In genomic region chr2:12300449-12301228, GRCm38 (mm10) we compare ENCODE assay signal across 9 mouse cellular contexts. TPM values are rescaled to one million over a fixed set of nuclear protein-coding genes. Genes with fewer than 3 reads are reported as not detected.
A peak's percentile ranks its signal among the peaks of the same experiment; 100 is the strongest.
DNase-seq lines count a peak whose midpoint lies in the region; ATAC-seq and TF ChIP-seq lines count a peak whose summit lies in the region.
"Had no signal": no experiment of that assay in that cellular context is flagged by ENCODE, and none has a peak within 500 bp of the region (broad histone marks: within the 10 kb centered on the region; RNA-seq: fewer than 3 reads in every experiment).

No protein-coding gene starts in this region.

- peak overlapping the region; percentile 85 for H3K9ac ChIP-seq in heart, embryonic 13.5 days
- H3K9ac ChIP-seq in embryonic facial prominence, embryonic 12.5 days, result no peak overlapping the region
- no peak overlapping the region for H3K9ac ChIP-seq in intestine, postnatal 0 days (ENCODE audit: low read depth, low read length)
- H3K9ac ChIP-seq in midbrain, embryonic 14.5 days (replicated peaks; ENCODE audit: low read length), result no peak overlapping the region

- peaks cover 15% of the 10 kb centered on the region for H3K27me3 ChIP-seq in heart, embryonic 13.5 days (replicated peaks)
- H3K27me3 ChIP-seq in embryonic facial prominence, embryonic 12.5 days, result 0 out of 2 replicates have a peak, but pooled peaks cover 4% of the 10 kb centered on the region
- peaks cover 17% of the 10 kb centered on the region for H3K27me3 ChIP-seq in intestine, postnatal 0 days (replicated peaks; ENCODE audit: control insufficient read depth, insufficient read depth, low read length)
- peaks cover 9% of the 10 kb centered on the region; the same call in 1 of the 2 replicates for H3K27me3 ChIP-seq in midbrain, embryonic 14.5 days (ENCODE audit: control insufficient read depth, insufficient read depth, low read length)

- H3K4me3 ChIP-seq in heart, embryonic 13.5 days, result peak overlapping the region; percentile 78
- H3K4me3 ChIP-seq in embryonic facial prominence, embryonic 12.5 days, result peak overlapping the region; percentile 77
- H3K4me3 ChIP-seq in intestine, postnatal 0 days (ENCODE audit: low read depth, low read length), result peak overlapping the region; percentile 75
- peak overlapping the region; percentile 65 for H3K4me3 ChIP-seq in midbrain, embryonic 14.5 days (replicated peaks; ENCODE audit: low read depth, low read length)

- WGBS in heart, embryonic 13.5 days, result 50% methylated on average over 15 of the region's 15 CpGs
- 49% methylated on average over 15 of the region's 15 CpGs for WGBS in embryonic facial prominence, embryonic 12.5 days
- 64% methylated on average over 15 of the region's 15 CpGs for WGBS in intestine, postnatal 0 days
- WGBS in midbrain, embryonic 14.5 days, result 77% methylated on average over 15 of the region's 15 CpGs

- peak overlapping the region; percentile 37; the same call in 1 of the 2 replicates for H3K27ac ChIP-seq in heart, embryonic 13.5 days (replicated peaks)
- no peak overlapping the region for H3K27ac ChIP-seq in embryonic facial prominence, embryonic 12.5 days
- H3K27ac ChIP-seq in intestine, postnatal 0 days (ENCODE audit: low read depth, low read length), result no peak overlapping the region
- no peak overlapping the region for H3K27ac ChIP-seq in midbrain, embryonic 14.5 days (replicated peaks; ENCODE audit: low read depth, low read length)

- peak overlapping the region; percentile 99 for H3K4me2 ChIP-seq in heart, embryonic 13.5 days
- H3K4me2 ChIP-seq in embryonic facial prominence, embryonic 12.5 days (replicated peaks), result peak overlapping the region; percentile 82
- H3K4me2 ChIP-seq in intestine, postnatal 0 days (replicated peaks; ENCODE audit: low read depth), result peak overlapping the region; percentile 96
- peak overlapping the region; percentile 96 for H3K4me2 ChIP-seq in midbrain, embryonic 14.5 days (ENCODE audit: low read length)

- no peaks in the 10 kb centered on the region for H3K9me3 ChIP-seq in heart, embryonic 13.5 days
- no peaks in the 10 kb centered on the region for H3K9me3 ChIP-seq in embryonic facial prominence, embryonic 12.5 days
- H3K9me3 ChIP-seq in intestine, postnatal 0 days (ENCODE audit: control insufficient read depth), result no peaks in the 10 kb centered on the region
- H3K9me3 ChIP-seq in midbrain, embryonic 14.5 days (ENCODE audit: control insufficient read depth, low read length), result no peaks in the 10 kb centered on the region

- no peak for ATAC-seq in heart, embryonic 13.5 days (ENCODE audit: extremely low read depth, insufficient number of reproducible peaks, low FRiP score, low TSS enrichment)
- peak; percentile 24; the same call in 1 of the 2 replicates for ATAC-seq in embryonic facial prominence, embryonic 12.5 days (ENCODE audit: insufficient number of reproducible peaks, insufficient read depth, low FRiP score, low TSS enrichment)
- no peak for ATAC-seq in intestine, postnatal 0 days
- ATAC-seq in midbrain, embryonic 14.5 days (ENCODE audit: low FRiP score, low TSS enrichment), result no peak

- DNase-seq in heart, postnatal 4 days, result no peak
- DNase-seq in midbrain, embryonic 14.5 days, result peak; percentile 14
- no peak for DNase-seq in spleen, adult 12 weeks (ENCODE audit: low spot score)
- no peak for DNase-seq in retina, postnatal 1 day
- DNase-seq in cerebellum, postnatal 36 days, result no peak
- DNase-seq: cerebellum, postnatal 14 days had no signal

- TF ChIP-seq CTCF in intestine, postnatal 0 days (IDR thresholded peaks at IDR 0.05; ENCODE audit: low read depth), result no peak

- H3K4me1 ChIP-seq in heart, embryonic 13.5 days, result peaks cover 10% of the 10 kb centered on the region
- no peaks in the 10 kb centered on the region for H3K4me1 ChIP-seq in embryonic facial prominence, embryonic 12.5 days
- H3K4me1 ChIP-seq in intestine, postnatal 0 days (replicated peaks; ENCODE audit: control insufficient read depth, insufficient read depth, low read length), result 0 out of 2 replicates have a peak, but pooled peaks cover 3% of the 10 kb centered on the region
- H3K4me1 ChIP-seq in midbrain, embryonic 14.5 days (ENCODE audit: control insufficient read depth, insufficient read depth, low read length), result no peaks in the 10 kb centered on the region

- H3K36me3 ChIP-seq in heart, embryonic 13.5 days, result no peaks in the 10 kb centered on the region
- no peaks in the 10 kb centered on the region for H3K36me3 ChIP-seq in embryonic facial prominence, embryonic 12.5 days
- H3K36me3 ChIP-seq in intestine, postnatal 0 days (ENCODE audit: control insufficient read depth, insufficient read depth), result no peaks in the 10 kb centered on the region
- no peaks in the 10 kb centered on the region for H3K36me3 ChIP-seq in midbrain, embryonic 14.5 days (ENCODE audit: control insufficient read depth, insufficient read depth, low read length)

RNA-seq across cellular contexts. Expression of gene Itga8, which starts 1.1 kb away (rescaled TPM):
- polyA plus RNA-seq in heart, embryonic 13.5 days (2015; fragmentation: Nextera tagmentation; extraction: Ambion mirVana), result 9.2 and 10.8 TPM in 2 replicates
- 10 to 100 TPM; 11.8 to 12.1 TPM for total RNA-seq in heart, postnatal 4 days (2021)
- polyA plus RNA-seq in embryonic facial prominence, embryonic 12.5 days (2016; fragmentation: Nextera tagmentation; extraction: Ambion mirVana), result 15.8 TPM in 2 replicates
- 5.2 and 5.5 TPM in 2 replicates for polyA plus RNA-seq in intestine, postnatal 0 days (2015; fragmentation: Nextera tagmentation; extraction: Ambion mirVana)
- polyA plus RNA-seq in midbrain, embryonic 14.5 days (2014; fragmentation: Nextera tagmentation; extraction: Ambion mirVana), result 0.86 and 2.1 TPM in 2 replicates
